Mouse (Mus musculus): Measurements from ENCODE around the gene Thtpa. TPM values are rescaled to one million over a fixed set of nuclear protein-coding genes. Genes with fewer than 3 reads are reported as not detected.

Thtpa gene
- polyA plus RNA-seq, 1 experiment from 2014 or later: 20.7 TPM

DNA sequence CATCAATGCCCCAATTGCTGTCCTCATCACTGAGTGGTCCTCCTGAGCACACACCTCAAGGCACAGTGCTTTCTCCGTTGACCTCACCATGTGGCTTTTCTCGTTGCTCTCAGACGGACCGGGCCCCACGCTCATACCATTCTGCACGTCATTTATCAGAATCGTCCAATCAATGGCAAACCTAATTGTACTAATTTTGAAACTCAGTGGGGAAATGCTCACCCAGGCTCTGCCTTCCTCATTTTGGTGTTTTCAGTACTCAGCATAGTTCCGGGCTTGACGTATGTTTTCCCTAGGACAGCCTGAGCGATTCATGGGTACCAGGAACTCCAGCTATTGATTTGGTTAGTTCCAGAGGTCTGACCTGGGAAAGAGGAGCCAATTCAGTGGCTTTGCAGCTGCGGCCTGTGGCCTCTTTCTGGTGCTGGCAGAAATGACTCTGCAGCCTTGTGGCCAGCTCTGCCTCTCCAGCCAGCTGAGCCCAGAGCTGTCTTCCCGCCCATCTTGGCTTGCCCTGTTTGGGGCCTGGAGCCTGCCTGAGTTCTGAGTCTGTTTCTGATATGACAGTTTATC is 52.3 kb downstream of the Thtpa start:
- Histone ChIP-seq H3K4me2 (ENCODE audit: low read depth, low read length) (no peak overlapping the region), H3K9ac (ENCODE audit: low read depth, low read length) (no peak overlapping the region), H3K4me3 (ENCODE audit: low read length) (no peak overlapping the region), H3K27ac (ENCODE audit: low read length) (no peak overlapping the region), H3K9me3 (ENCODE audit: control insufficient read depth, low read length) (no peaks in the 10 kb centered on the region), H3K27me3 (replicated peaks; ENCODE audit: control insufficient read depth, insufficient read depth, low read length) (no peaks in the 10 kb centered on the region), H3K4me1 (ENCODE audit: control insufficient read depth, insufficient read depth, low read length) (no peaks in the 10 kb centered on the region), H3K36me3 (ENCODE audit: control insufficient read depth, insufficient read depth, low read length) (no peaks in the 10 kb centered on the region)
- 85% methylated on average over 12 of the region's 12 CpGs for WGBS
- no peak for ATAC-seq

DNA sequence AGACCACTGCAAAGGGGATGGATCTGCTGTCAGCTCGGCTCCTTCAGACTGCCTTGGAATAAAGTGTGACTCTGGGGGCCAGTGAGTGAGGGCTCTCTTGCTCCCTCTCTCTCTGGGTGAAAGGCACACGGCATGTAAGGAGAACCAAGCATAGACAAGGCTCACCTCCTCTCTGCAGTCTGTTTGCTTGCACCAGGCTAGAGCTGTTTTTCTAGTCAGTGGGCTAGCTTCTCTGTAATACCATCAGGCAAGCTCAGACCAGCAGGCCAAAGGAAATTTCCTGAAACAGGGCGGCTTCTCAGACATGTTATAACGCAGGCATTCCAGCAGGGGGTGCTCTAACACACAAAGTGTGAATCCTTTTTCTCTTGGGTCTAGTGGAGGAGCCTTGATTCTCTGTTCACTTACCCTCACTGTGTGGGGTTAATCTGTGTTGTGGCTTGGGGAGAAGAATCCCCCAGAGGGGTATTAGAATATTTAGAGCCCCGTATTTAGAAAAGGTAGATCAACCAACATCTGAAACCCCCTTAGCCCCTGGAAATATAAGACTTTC is 53.9 kb downstream of the Thtpa start:
- WGBS: 35% methylated on average over 5 of the region's 5 CpGs
- Histone ChIP-seq H3K27ac (ENCODE audit: low read length) (no peak overlapping the region), H3K9me3 (ENCODE audit: control insufficient read depth, low read length) (no peaks in the 10 kb centered on the region), H3K27me3 (replicated peaks; ENCODE audit: control insufficient read depth, insufficient read depth, low read length) (no peaks in the 10 kb centered on the region), H3K9ac (ENCODE audit: low read depth, low read length) (no peak overlapping the region), H3K4me3 (ENCODE audit: low read length) (no peak overlapping the region), H3K4me2 (ENCODE audit: low read depth, low read length) (no peak overlapping the region), H3K36me3 (ENCODE audit: control insufficient read depth, insufficient read depth, low read length) (no peaks in the 10 kb centered on the region), H3K4me1 (ENCODE audit: control insufficient read depth, insufficient read depth, low read length) (no peaks in the 10 kb centered on the region)
- ATAC-seq: no peak; the same call in 1 of the 2 replicates

Other genes starting within 250 kb of the Thtpa start
- 6.1 and 10.2 TPM in 2 replicates for gene Homez, start 223.8 kb upstream of the Thtpa start, polyA plus RNA-seq (2015; fragmentation: Nextera tagmentation; extraction: Ambion mirVana)
- gene Ppp1r3e, start 217.2 kb upstream of the Thtpa start, polyA plus RNA-seq (2015; fragmentation: Nextera tagmentation; extraction: Ambion mirVana): 1.4 and 1.8 TPM in 2 replicates
- 5.1 and 5.8 TPM in 2 replicates for gene Bcl2l2, start 211.4 kb upstream of the Thtpa start, polyA plus RNA-seq (2015; fragmentation: Nextera tagmentation; extraction: Ambion mirVana)
- 0.49 and 0.76 TPM in 2 replicates for gene Gm20521, start 211.3 kb upstream of the Thtpa start, polyA plus RNA-seq (2015; fragmentation: Nextera tagmentation; extraction: Ambion mirVana)
- 79.8 and 84.7 TPM in 2 replicates for gene Pabpn1, start 202.3 kb upstream of the Thtpa start, polyA plus RNA-seq (2015; fragmentation: Nextera tagmentation; extraction: Ambion mirVana)
- gene Slc22a17, start 181.7 kb upstream of the Thtpa start, polyA plus RNA-seq (2015; fragmentation: Nextera tagmentation; extraction: Ambion mirVana): 21.2 and 23.8 TPM in 2 replicates
- gene Efs, start 168.7 kb upstream of the Thtpa start, polyA plus RNA-seq (2015; fragmentation: Nextera tagmentation; extraction: Ambion mirVana): 17.1 and 18.0 TPM in 2 replicates
- 0.12 TPM in 1 of 2 replicates, not detected in the other for gene Il25, start 162.1 kb upstream of the Thtpa start, polyA plus RNA-seq (2015; fragmentation: Nextera tagmentation; extraction: Ambion mirVana)
- gene Cmtm5, start 158.5 kb upstream of the Thtpa start, polyA plus RNA-seq (2015; fragmentation: Nextera tagmentation; extraction: Ambion mirVana): 2.0 and 2.8 TPM in 2 replicates
- gene Myh6, start 127.9 kb upstream of the Thtpa start, polyA plus RNA-seq (2015; fragmentation: Nextera tagmentation; extraction: Ambion mirVana): 0.46 and 0.77 TPM in 2 replicates
- gene Gm17428, start 117.9 kb upstream of the Thtpa start, polyA plus RNA-seq (2015; fragmentation: Nextera tagmentation; extraction: Ambion mirVana): not detected in 2 replicates
- 2.6 and 4.1 TPM in 2 replicates for gene Myh7, start 100.2 kb upstream of the Thtpa start, polyA plus RNA-seq (2015; fragmentation: Nextera tagmentation; extraction: Ambion mirVana)
- gene Ngdn, start 79.3 kb upstream of the Thtpa start, polyA plus RNA-seq (2015; fragmentation: Nextera tagmentation; extraction: Ambion mirVana): 87.2 and 89.2 TPM in 2 replicates
- gene Zfhx2, start 2.5 kb upstream of the Thtpa start, polyA plus RNA-seq (2015; fragmentation: Nextera tagmentation; extraction: Ambion mirVana): 2.7 and 3.0 TPM in 2 replicates
- gene Ap1g2, start 11.8 kb downstream of the Thtpa start, polyA plus RNA-seq (2015; fragmentation: Nextera tagmentation; extraction: Ambion mirVana): 106 and 120 TPM in 2 replicates
- gene Jph4, start 22.2 kb downstream of the Thtpa start, polyA plus RNA-seq (2015; fragmentation: Nextera tagmentation; extraction: Ambion mirVana): 0.82 and 1.2 TPM in 2 replicates
- 0.28 and 0.37 TPM in 2 replicates for gene Dhrs2, start 127.2 kb downstream of the Thtpa start, polyA plus RNA-seq (2015; fragmentation: Nextera tagmentation; extraction: Ambion mirVana)

Data from intestine, embryonic 16.5 days (tissue).